Mouse (Mus musculus) gastrocnemius, postnatal 14 days (tissue): ENCODE data around the gene Caprin2. TPM values are rescaled to one million over a fixed set of nuclear protein-coding genes. Genes with fewer than 3 reads are reported as not detected.

Experiments used
- DNase-seq: peaks from one replicate; pipeline ENCODE4 v3.0.0; 2021; ENCODE audit warnings: mixed read lengths
- intact Hi-C: fragments of 180-260 bp; cut with DNase I; formaldehyde crosslinking; loops from one replicate; pipeline ENCODE4 v1.15.1; 2025; ENCODE audit warnings: low total_unique reads
- total RNA-seq, 2 experiments: library from RNA; stranded (reverse); gene quantifications; 2 replicates each; pipeline ENCODE4 v1.2.3; 2021

The Caprin2 gene
- total RNA-seq, 2 experiments from 2014 or later: 7.9 to 12.6 TPM

DNA sequence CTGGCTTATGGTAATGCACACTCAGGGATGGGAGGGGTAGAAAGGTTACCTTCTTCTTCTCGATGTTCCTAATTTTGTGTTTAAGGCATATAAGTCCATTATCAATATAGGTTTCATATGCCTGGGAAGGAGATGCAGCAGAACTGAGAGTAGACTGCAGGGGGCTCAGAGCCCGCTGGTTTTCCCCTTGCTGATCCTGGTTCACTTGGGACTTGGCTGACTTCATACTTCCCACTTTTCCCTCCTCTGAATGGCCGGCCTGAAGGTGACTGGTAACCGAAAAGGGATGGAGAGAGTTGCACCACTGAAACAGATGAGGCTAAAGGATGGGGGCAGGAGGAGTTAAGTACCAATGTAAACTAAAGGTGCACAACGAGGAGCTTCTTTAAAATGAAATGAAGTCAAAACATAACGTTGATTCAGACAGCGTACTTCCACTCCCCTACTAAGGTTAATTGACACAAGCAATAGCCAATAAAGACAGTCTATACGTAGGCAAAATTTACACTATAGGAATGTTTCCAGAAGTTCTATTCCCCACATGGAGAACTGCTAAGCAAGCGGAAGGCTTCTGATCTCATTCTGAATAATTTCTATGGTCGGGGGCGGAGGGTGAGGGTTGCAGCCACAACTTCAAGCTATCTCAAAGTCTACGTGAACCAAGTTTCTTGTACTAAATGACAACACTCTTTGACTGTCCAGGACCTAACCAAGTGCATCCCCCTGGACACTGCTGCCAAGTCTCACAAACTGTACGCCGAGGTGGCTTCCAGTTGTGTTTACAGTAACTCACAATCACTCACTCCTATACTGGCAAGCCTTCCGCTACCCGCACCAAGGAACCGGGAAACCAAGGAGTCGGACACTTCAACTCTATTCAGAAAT lies 907 bp downstream of the Caprin2 start:
- DNase-seq: peak; percentile 8
- intact Hi-C loops: no loop called here

DNA sequence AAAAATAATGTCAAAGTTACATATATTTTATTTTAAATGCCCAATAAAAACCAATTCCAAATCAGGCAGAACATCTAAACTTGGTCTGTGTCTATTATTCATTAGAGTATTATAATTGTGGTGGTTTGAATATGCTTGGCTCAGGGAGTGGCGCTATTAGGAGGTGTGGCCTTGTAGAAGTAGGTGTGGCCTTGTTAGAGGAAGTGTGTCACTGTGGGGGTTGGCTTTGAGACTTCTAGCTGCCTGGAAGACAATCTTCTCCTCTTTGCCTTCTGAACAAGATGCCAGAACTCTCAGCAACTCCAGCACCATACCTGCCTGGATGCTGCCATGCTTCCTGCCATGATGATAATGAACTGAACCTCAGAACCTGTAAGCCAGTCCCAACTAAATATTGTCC lies 22.1 kb downstream of the Caprin2 start:
- DNase-seq: no peak
- intact Hi-C loops: no loop called here

DNA sequence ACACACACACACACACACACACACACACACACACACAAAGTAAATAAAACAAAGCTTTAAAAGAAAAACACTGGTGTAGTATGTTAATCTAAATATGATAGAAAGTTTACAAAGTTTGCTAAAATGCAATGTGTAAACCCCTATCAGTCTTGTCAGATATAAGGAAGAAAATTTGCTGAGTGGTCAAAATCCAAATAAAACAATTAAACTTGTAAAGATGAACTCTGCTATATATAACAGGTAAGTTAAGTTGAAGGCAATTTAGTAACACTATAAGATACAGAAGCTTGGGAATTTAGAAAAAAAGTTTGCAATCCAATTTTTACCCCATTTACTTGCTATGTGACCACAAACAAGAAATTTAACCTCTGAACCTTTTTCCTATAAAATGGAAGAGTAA lies 50.4 kb downstream of the Caprin2 start:
- no peak for DNase-seq
- intact Hi-C loops: no loop called here

DNA sequence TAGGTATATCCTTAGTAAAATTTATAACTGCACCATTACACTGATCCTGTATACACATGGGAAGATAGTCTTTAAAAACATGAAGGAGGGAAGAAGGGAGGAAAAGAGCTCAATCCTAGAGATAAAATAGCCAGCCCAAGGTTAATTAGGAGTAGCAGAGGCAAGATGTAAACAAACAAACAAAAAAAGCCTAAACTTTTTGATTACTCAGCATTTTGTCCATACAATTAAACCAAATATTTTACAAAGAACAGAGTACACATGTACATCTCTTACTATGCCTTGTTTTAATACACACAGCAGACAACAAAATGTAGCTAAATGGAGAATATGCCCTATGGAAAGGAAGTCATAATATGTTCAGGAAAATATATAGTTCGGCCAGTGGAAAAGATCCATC lies 54.3 kb downstream of the Caprin2 start:
- DNase-seq: no peak
- intact Hi-C loops: no loop called here

DNA sequence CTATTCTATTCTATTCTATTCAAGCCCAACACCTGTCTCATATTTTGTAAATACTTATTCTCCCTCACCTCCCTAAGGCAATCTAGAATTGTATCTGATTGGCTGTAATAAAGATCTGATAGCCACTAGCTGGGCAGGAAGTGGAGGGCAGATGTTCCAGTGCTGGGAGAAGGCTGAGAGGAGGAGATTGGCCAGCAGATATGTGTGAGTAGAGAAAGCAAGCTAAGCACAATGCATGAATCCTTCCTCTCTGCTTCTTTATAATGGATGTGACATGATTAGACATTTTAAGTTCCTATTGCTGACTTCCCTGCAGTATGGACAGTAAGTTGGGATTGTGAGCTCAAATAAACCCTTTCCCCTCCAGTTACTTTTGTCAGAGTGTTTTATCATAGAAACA lies 57.6 kb downstream of the Caprin2 start:
- no peak for DNase-seq
- intact Hi-C loops: no loop called here

DNA sequence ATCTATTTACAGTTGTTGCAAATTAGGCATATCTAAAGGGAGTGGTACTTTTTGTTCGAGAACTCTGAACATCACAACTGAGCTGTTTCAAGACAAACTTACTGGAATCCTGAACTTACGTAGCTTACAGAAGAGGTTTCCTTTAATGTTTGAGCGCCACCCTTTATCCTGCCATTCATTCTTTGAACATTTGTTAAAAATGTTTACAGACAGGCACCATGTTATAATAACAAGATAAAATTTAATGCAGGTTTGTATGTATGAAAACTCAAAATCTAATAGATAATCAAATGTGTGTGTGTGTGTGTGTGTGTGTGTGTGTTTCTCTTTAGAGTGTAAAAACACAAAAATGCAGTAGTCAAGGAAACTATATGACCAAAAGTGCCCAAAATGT lies 64.3 kb downstream of the Caprin2 start:
- DNase-seq: no peak
- intact Hi-C loops: no loop called here

DNA sequence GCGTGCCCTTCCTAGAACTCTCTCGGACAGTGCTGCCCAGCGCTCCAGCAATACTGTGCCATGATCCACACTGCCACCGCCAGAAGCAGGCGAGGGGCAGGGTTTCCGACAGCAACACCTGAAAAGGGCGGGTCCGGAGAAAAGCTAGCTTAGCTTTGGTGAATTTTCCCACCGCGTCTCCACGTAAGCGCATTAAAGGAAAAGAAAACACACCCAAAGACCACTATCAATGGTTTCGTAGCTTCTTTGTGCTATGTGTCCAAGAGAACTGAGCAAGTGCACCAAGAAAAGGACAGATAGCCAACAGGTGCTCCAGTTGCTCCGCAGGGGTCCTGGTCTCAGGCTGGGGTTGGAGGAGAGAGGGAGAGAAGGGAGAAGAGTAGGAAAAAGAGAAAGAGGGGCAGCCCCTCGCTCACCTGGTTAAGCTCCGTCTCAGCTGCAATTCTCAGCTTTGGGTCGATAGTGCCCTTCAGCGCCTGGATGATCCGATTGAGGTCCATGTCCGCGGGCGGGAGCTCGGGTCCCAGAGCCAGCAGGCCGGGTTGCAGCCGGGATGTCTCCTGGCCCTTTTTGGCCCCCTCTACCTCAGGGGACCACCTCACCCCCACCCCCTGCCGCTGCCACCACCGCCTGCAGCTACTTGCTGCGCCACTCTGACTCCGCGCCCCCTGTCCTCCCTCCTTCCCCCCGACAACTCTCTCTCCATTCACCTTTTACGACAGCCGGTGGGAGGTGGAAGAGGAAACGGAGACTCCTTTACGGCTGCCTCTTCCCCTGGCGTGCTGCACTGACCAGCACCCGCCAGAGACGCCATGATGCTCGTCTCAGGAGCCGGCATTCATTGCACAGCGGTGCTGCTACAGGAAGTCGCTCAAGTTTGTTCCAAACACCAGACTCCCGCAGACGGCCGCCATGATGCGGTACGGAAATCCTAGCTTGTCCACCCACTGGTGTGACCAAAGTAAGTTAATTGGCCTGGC lies 65.0 kb downstream of the Caprin2 start, which contains the start of gene Ipo8:
Ipo8 (minus strand) TSS at position 720 of the 980 bp plus-strand sequence.
- intact Hi-C loops: no loop called here
- peak; percentile 89 for DNase-seq

DNA sequence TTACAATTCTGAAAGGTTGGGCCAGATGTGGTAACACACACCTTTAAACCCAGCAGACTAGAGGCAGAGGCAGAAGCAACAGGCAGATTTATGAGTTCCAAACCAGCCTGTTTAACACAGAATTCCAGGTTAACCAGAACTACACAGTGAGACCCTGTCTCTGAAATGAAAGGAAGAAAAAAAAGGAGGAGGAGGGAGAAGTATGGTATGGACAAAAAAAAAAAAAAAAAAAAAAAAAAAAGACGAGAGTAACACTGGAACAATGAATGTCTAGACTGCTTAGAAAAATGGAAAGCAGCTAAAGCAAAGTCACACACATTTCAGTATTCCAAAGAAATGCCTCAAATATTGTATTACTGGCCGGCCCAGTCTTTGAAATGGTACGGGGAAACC lies 65.7 kb downstream of the Caprin2 start:
- intact Hi-C loops: no loop called here
- no peak for DNase-seq

DNA sequence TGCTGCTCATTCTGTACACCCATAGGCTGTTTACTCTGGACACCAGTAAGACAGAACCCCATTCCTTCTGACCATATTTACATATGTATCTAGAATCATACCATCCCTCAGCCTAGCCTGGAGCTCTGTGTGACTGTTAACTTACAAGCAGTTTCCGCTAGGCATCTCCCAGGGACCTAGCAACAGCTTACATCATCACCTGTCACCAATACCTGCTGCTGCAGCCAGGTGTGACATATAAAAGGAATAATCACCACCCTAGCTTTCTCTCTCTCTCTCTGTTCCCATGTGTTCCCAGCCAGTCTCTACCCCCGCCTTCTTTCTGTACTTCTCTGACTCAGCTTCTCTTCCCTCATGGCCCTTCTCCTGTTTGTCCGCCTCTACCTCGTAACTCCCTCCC lies 69.9 kb downstream of the Caprin2 start:
- intact Hi-C loops: no loop called here
- no peak for DNase-seq

DNA sequence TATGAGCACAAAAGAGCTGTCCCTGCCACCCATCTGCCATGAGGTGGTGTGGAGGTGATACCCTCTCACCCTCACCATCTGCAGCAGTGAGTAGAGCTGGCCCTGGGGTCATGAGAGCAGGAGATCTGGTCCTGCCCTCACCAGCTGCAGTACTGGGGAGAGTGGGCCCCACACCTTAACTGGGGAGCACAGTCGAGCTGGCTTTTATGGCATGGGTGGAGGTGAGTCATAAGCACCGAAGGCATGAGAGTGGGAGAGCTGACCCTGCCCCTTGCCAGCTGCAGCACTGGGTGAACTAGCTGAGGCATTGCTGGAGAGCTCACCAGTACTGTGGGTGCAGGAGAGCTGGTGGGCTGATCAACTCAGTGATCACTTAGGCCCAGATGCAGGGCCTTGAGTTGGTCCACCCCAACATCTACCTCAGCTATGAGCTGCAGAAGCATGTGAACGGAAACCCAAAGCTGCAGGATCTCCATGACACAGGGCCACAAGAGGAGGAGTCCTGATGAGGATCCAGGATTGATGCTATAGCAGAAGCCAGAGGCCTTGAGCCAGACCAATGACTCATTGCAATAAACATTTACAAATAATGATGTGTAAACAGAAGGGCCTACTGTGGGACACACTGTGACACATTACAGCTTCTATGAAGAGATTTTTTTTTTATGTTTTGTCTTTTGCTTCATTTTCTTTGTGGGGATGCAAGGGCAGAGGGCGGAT lies 77.3 kb downstream of the Caprin2 start:
- intact Hi-C loops: no loop called here
- no peak for DNase-seq

DNA sequence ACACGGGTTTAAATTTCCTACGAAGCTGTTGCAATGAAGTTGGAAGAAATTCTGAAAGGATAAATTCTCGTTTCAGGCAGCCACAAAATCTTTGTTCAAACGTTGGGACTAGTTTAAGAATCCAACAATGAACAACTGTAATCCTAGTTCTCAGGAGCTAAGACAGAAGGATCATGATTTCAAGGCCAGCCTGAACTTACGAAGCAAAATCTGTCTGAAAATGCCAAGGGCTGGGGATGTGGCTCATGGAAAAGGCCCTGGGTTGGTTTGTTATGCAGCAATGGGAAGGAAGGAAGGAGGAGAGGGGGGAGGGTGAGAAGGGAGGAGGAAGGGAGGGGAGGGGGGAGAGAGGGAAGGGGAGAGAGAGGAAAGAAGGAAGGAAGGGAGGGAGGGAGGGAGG lies 79.3 kb downstream of the Caprin2 start:
- intact Hi-C loops: no loop called here
- no peak for DNase-seq

DNA sequence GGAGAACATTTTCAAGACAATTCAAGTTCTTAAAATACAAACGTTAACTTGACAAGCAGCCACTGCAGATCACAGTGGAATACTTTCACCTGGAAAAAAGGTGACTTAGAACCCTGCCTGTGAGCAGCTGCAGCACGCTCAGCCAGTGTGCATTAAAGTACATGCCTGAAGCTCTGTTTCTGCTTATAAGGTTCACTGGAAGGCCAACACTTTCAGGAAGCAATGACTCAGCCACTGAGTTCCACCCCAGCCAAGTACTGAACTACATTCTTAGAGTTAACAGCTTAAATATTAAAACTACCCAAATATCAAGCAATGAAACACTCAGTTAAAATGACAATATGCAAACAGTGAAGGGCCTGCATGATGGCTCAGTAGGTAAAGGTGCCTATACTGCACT lies 84.9 kb downstream of the Caprin2 start:
- no peak for DNase-seq
- intact Hi-C loops: no loop called here

DNA sequence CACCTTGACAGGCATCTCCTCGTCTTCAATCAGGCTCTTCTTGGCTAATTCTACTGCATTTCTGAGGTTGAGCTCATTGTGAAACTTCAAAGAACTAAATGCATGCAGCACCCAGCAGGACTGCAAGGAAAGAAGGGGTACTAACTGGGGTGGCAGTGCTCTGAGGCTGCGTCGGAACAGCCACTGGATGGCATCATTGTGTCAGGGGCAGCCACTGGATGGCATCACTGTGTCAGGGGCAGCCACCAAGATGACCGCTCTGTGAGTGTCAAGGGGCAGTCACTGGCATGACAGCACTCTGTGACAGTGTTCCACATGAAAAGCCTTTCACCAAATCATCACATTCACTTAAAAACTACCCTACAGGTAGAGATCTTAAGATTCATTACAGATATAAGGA lies 96.3 kb downstream of the Caprin2 start:
- no peak for DNase-seq
- intact Hi-C loops: no loop called here

DNA sequence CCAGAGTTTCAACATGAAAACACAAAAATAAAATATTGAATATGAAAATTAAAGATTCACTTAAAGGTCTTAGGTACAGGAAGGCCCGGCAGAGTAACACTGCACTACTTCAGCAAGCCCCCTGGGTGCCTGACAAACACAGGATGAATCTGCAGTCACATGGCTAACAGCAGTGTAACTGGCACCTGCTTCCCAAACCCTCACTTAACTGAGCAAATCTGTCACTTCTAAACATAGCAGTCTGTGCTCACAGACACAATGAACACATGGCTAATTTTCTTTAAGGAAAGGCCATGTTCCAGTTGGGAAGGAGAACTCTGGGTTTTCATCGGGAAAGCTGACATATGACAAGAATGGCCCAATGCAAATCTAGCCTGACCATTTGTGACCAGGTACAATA lies 100.9 kb downstream of the Caprin2 start:
- intact Hi-C loops: no loop called here
- DNase-seq: no peak

Other genes starting within 250 kb of the Caprin2 start
- 10 to 100 TPM; 21.0 to 23.3 TPM for gene Ipo8, start 64.8 kb downstream of the Caprin2 start, total RNA-seq
- gene Sinhcaf, start 50.2 kb upstream of the Caprin2 start, total RNA-seq: 1 to 10 TPM; 2.5 to 2.9 TPM
- 1 to 10 TPM; 6.0 to 7.4 TPM for gene Dennd5b, start 205.4 kb upstream of the Caprin2 start, total RNA-seq
- not detected for gene Gm10203, start 233.9 kb upstream of the Caprin2 start, total RNA-seq
- gene Etfbkmt, start 243.6 kb upstream of the Caprin2 start, total RNA-seq: 10 to 100 TPM in 1 of 2 experiments, 1 to 10 TPM in 1; 7.6 to 15.0 TPM